Mouse (Mus musculus) testis, adult 2 months (tissue): ENCODE data around the gene Ptpn1. TPM values are rescaled to one million over a fixed set of nuclear protein-coding genes. Genes with fewer than 3 reads are reported as not detected.

ENCODE experiments used
- H3K27ac ChIP-seq: fragments of 200-500 bp; 2 replicates; pipeline ENCODE4 v1.5.1; 2012; ENCODE audit warnings: low read depth, low read length; ENCODE audit not compliant: control insufficient read depth, insufficient read depth
- H3K27me3 ChIP-seq: fragments of 200-500 bp; 2 replicates; pipeline ENCODE4 v1.6.1; 2012; ENCODE audit warnings: mild to moderate bottlenecking, low read length, moderate library complexity; ENCODE audit not compliant: control insufficient read depth, insufficient read depth
- H3K36me3 ChIP-seq: fragments of 200-500 bp; 2 replicates; pipeline ENCODE4 v1.6.1; 2012; ENCODE audit warnings: mild to moderate bottlenecking, low read length; ENCODE audit not compliant: control insufficient read depth, insufficient read depth
- H3K4me1 ChIP-seq: fragments of 200-500 bp; 2 replicates; pipeline ENCODE4 v1.6.1; 2012; ENCODE audit warnings: low read length; ENCODE audit not compliant: control insufficient read depth, insufficient read depth
- H3K4me3 ChIP-seq: fragments of 200-500 bp; 2 replicates; pipeline ENCODE4 v1.5.1; 2012; ENCODE audit warnings: low read depth, mild to moderate bottlenecking, low read length, moderate library complexity, mixed read lengths; ENCODE audit not compliant: control insufficient read depth
- CTCF ChIP-seq: fragments of 200-500 bp; IDR thresholded peaks from 2 replicates; pipeline ENCODE4 v1.5.1; 2012; ENCODE audit warnings: low read depth, mild to moderate bottlenecking, inconsistent platforms, low read length, moderate library complexity; ENCODE audit not compliant: control insufficient read depth, insufficient read depth, insufficient replicate concordance
- POLR2A ChIP-seq: fragments of 200-500 bp; IDR thresholded peaks from 2 replicates; pipeline ENCODE4 v1.6.1; 2012; ENCODE audit warnings: low read depth, mild to moderate bottlenecking, inconsistent platforms, low read length, moderate library complexity; ENCODE audit not compliant: control insufficient read depth
- polyA plus RNA-seq: library from polyadenylated mRNA; depleted of rRNA; stranded (reverse); fragments of >200 nt; gene quantifications from 2 replicates; pipeline ENCODE4 v1.2.3, GENCODE M21; 2012

The Ptpn1 gene
- polyA plus RNA-seq, 1 experiment: 30.9 TPM

DNA sequence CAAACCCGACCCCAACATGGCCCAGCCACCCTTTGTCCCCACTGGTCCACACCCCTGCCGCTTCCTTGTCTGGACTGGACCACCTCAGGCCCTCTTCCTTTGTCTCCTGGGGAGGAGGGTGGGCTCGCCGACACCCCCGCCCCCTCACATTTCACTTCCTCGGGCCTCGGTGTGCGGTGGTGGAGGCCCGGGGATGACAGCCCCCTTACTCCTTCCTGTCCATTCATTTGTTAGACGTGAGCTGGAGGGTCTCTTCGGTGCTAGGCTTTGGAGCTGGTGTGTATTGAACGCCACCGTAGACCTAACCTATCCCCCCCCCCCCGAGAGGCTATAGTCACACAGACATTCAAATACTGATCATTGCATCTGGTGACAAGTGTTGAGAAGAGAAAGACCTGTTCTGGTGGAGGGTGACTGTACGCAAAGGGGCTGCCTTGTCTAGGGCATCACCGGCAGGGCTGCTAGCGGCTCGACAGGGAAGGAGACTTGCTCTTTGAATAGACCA lies 922 bp downstream of the Ptpn1 start:
- H3K27me3 ChIP-seq: no peaks in the 10 kb centered on the region
- peaks cover 15% of the 10 kb centered on the region for H3K4me1 ChIP-seq
- H3K4me3 ChIP-seq: peak overlapping the region; percentile 85
- H3K36me3 ChIP-seq: no peaks in the 10 kb centered on the region
- H3K27ac ChIP-seq: no peak overlapping the region
- TF ChIP-seq CTCF: no peak
- no peak for TF ChIP-seq POLR2A

DNA sequence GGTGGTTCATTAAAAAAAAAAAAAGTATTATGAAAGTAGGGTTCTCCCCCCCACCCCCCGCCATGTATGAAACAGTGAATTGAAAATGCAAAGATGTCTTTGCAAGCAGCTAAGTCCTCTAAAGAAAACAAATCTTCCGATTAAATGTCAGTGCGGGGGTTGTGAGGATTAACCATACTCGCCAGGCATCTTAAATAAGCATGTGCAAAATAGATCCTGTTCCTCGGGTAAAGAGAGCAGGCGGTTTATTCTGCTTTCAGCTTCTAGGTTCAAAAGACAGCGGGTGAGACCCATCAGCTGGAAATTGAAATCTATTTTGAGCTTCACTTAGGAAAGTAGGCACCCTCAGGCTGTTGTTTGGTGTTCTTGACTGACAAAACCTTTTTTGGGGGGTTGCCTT lies 1.5 kb downstream of the Ptpn1 start:
- Histone ChIP-seq H3K27ac (no peak overlapping the region), H3K4me3 (peak overlapping the region; percentile 22), H3K27me3 (no peaks in the 10 kb centered on the region), H3K4me1 (peaks cover 15% of the 10 kb centered on the region), H3K36me3 (no peaks in the 10 kb centered on the region)
- TF ChIP-seq CTCF: no peak
- no peak for TF ChIP-seq POLR2A

DNA sequence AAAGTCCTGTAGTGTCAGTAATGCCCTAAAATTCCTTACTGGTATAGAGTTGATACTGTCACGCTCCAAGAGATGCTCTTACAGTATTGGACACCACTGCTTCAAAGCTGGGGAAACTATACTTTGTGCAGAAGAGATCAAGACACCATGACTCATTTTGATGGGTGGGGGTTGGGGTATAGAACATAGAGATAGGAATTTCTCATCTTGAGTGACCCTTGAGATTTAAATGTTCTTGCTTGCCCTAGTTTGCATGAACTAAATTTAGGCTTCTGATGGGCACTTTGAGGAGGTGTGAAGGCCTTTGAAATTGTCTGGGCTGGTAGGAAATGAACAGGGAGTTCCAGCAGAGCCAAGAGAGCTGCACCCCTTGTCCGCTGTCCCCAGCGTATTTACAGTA lies 4.1 kb downstream of the Ptpn1 start:
- H3K4me1 ChIP-seq: peaks cover 17% of the 10 kb centered on the region
- TF ChIP-seq CTCF (no peak), POLR2A (no peak)
- H3K27me3 ChIP-seq: no peaks in the 10 kb centered on the region
- H3K36me3 ChIP-seq: no peaks in the 10 kb centered on the region; the same call in 1 of the 2 replicates
- no peak overlapping the region for H3K4me3 ChIP-seq
- no peak overlapping the region for H3K27ac ChIP-seq

DNA sequence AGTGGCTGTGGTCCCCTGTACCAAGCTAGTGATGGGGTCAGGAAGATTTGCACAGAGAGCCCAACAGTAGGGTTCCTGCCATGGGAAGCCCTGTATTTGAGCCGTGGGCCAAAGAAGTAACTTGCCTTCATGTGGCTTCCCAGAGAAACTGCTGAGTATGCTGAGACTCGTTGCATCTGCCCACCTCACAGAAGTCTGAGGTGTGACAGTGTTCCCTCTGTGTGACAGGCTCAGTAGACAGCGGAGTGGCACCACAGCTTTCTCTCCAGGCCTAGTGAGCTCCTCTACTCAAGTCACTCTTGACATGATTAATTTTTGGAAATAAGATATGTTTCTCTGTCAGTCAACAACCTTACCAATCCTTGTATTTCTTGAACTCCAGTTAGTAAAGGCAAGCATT lies 6.9 kb downstream of the Ptpn1 start:
- peaks cover 18% of the 10 kb centered on the region for H3K4me1 ChIP-seq
- H3K36me3 ChIP-seq: no peaks in the 10 kb centered on the region; the same call in 1 of the 2 replicates
- no peak overlapping the region for H3K4me3 ChIP-seq
- H3K27ac ChIP-seq: no peak overlapping the region
- no peak for TF ChIP-seq CTCF
- no peak for TF ChIP-seq POLR2A
- H3K27me3 ChIP-seq: no peaks in the 10 kb centered on the region

DNA sequence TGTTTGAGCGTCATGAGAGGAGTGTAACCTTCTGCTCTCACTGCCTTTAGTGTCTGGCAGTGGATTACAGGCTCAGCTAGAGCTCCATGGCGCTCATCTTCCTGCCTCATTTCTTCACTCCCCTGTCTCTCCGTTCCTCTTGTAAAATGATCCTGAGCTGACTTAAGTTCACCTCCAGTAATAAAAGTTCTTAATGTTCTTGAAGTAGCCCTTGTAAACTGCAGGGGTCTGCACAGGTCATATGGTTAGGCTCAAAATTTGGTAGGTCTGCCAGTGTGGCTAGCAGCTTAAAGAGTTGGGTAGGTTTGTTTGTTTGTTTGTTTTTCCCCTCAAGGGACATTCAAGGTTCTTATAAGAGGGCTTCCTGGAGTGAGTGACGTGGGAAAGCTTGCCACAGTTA lies 7.3 kb downstream of the Ptpn1 start:
- Histone ChIP-seq H3K4me3 (no peak overlapping the region), H3K4me1 (peaks cover 18% of the 10 kb centered on the region), H3K27ac (no peak overlapping the region), H3K36me3 (no peaks in the 10 kb centered on the region; the same call in 1 of the 2 replicates), H3K27me3 (no peaks in the 10 kb centered on the region)
- TF ChIP-seq CTCF (no peak), POLR2A (no peak)

DNA sequence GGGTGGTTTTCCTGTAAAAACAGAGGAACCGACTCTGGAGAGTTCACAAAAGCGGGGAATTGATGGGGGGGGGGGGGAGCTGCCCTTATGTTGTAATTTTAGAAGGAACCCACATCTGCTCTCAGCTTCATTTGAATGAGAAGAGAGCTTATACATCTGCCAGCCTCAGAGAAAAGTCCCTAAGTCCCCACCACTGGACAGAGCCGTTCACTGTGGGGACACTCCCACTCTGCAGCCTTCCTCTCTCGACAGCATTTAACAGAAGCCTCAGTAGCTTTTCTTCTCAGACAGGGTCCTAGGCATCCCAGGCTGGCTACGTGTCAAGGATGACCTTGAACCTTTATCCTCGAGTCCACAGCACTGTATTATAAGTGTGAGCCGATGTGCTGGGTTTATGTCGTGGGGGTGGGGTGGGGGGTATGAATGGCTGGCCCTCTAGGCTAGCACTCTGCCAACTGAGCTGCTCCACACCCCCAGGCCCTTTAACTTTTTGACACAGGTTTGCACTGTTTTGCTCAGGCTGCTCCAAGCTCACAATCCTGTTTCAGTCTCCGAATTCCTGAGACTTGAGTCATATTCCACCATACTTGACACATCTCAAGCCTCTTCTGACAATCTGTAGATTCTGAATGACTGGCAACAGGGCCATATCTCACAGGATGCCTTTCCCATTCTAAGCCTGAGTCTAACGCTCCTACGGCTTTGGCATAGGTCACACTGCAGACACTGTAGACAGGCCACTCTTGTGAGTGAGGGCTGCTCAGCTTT lies 8.0 kb downstream of the Ptpn1 start:
- TF ChIP-seq POLR2A: no peak
- no peak for TF ChIP-seq CTCF
- Histone ChIP-seq H3K27me3 (no peaks in the 10 kb centered on the region), H3K36me3 (no peaks in the 10 kb centered on the region; the same call in 1 of the 2 replicates), H3K4me1 (peaks cover 18% of the 10 kb centered on the region), H3K27ac (no peak overlapping the region), H3K4me3 (no peak overlapping the region)

DNA sequence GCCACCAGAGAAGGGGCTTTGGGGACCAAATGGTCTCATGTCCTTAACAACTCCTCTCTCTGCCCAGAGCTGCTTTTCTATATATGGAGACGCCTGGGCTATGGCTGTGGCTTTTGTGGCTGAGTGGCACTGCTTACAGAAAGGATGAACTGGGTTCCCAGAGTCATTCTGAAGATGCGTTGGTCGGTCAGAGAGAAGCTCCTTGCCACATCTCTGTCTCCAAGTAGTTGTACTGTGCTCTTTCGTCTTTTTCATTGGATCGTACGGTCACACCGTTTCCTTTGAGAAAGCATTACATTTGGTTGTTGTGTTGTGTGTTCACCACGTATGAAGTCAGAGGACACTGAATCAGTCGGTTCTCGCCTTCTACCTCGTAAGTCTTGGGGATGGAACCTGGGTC lies 8.8 kb downstream of the Ptpn1 start:
- peaks cover 20% of the 10 kb centered on the region for H3K4me1 ChIP-seq
- no peaks in the 10 kb centered on the region; the same call in 1 of the 2 replicates for H3K36me3 ChIP-seq
- H3K4me3 ChIP-seq: no peak overlapping the region
- TF ChIP-seq CTCF (no peak), POLR2A (no peak)
- H3K27ac ChIP-seq: no peak overlapping the region
- no peaks in the 10 kb centered on the region for H3K27me3 ChIP-seq

DNA sequence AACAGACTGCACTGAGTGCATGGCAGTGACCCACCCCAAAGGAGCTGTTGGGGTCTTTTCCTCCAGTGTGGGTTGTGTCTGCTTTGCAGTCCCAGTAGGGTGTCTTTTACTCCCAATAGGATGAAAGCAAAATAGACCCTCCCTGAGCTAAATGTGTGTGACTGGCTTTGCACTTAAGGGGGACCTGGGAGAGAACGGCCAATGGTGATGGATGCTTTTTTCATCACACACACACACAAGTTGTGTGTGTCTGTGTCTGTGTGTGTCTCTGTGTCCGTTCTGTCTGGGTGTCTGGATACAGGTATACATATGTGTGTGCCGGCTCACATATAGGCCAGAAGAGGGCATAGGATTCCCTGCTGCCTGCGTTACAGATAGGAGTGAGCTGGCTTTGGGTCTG lies 9.5 kb downstream of the Ptpn1 start:
- Histone ChIP-seq H3K27ac (no peak overlapping the region), H3K27me3 (no peaks in the 10 kb centered on the region), H3K4me3 (no peak overlapping the region), H3K36me3 (no peaks in the 10 kb centered on the region; the same call in 1 of the 2 replicates), H3K4me1 (peaks cover 20% of the 10 kb centered on the region)
- TF ChIP-seq POLR2A (no peak), CTCF (no peak)
